Mouse (Mus musculus): ENCODE measurements at regions not wholly inside any gene's neighbourhood (a gene's known extent, or its start where the extent isn't known, plus 50 kb on each side); places are given as distances from the start of the nearest gene placed in this dataset.

DNA sequence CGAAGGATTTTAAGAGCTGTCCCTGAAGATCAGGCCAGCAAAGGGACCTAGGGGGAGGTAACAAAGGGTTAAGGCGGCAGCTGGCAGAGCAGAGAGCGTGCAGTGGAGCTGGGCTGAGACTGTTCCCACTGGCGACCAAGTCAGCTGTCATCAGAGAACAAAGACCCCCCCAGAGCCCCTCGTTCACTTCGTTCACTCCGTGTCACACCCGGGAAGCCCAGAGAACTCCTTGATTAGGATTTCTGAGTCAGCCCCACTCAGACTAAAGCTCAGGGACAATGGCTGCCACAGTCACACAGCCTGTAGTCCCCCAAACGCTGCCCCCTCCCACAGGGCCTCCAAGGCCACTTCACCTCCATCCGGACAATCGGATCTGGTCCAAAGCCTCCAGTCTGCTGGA is 78.8 kb downstream of the Sox9 start:
- no peaks in the 10 kb centered on the region for H3K4me1 ChIP-seq (ENCODE audit: control insufficient read depth, insufficient read depth, low read length)
- H3K27ac ChIP-seq (ENCODE audit: insufficient read depth, low read depth, low read length), result no peak overlapping the region
- TF ChIP-seq POLR2A (IDR thresholded peaks at IDR 0.05; ENCODE audit: borderline replicate concordance, low read depth, low read length) (no peak), CTCF (IDR thresholded peaks at IDR 0.05; ENCODE audit: low read depth, low read length) (no peak)
- H3K4me3 ChIP-seq (ENCODE audit: insufficient read depth, low read length), result no peak overlapping the region

DNA sequence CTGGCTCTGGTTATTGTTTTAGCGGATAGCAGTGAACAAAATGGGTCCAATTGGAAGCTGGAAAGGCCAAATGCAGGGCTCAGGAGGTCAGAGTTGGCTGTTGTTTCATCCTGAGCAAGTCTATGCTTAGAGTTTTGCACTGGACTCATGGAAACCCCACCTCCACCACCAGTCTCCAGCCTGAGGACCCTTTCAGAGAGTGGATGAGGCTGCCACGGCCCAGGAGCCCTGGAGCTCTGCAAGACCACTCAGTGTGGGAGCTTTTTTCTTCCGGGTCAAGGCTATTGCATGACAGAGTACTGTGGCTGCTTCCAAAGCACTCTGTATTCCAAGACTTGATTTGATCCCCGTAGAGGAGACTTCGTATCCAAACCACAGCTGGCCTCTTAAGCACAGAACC is 79.2 kb downstream of the Sox9 start:
- no peak overlapping the region for H3K27ac ChIP-seq (ENCODE audit: insufficient read depth, low read depth, low read length)
- no peak overlapping the region for H3K4me3 ChIP-seq (ENCODE audit: insufficient read depth, low read length)
- TF ChIP-seq CTCF (IDR thresholded peaks at IDR 0.05; ENCODE audit: low read depth, low read length) (no peak), POLR2A (IDR thresholded peaks at IDR 0.05; ENCODE audit: borderline replicate concordance, low read depth, low read length) (no peak)
- H3K4me1 ChIP-seq (ENCODE audit: control insufficient read depth, insufficient read depth, low read length), result no peaks in the 10 kb centered on the region

DNA sequence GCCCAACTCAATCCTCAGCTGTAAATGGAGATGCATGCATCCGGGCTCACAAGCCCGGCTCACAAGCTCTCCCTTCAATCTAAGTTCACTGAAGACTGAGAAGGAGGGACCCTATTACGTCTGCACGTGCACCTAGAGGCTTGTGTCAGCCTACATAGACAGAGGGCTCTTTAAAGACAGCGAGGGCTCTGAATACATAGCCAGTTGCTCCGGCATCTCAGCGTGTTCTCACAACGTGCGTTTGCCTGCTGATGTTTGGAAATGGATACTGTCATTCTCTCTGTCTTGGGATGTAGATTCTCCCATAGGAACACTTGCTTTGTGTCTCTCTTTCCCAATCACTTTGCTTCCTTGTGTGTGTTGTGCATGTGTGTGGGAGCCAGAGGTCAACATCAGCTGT is 83.8 kb downstream of the Sox9 start:
- TF ChIP-seq CTCF (IDR thresholded peaks at IDR 0.05; ENCODE audit: low read depth, low read length), result no peak
- H3K27ac ChIP-seq (ENCODE audit: insufficient read depth, low read depth, low read length), result no peak overlapping the region
- no peak overlapping the region for H3K4me3 ChIP-seq (ENCODE audit: insufficient read depth, low read length)
- H3K4me1 ChIP-seq (ENCODE audit: control insufficient read depth, insufficient read depth, low read length), result no peaks in the 10 kb centered on the region

DNA sequence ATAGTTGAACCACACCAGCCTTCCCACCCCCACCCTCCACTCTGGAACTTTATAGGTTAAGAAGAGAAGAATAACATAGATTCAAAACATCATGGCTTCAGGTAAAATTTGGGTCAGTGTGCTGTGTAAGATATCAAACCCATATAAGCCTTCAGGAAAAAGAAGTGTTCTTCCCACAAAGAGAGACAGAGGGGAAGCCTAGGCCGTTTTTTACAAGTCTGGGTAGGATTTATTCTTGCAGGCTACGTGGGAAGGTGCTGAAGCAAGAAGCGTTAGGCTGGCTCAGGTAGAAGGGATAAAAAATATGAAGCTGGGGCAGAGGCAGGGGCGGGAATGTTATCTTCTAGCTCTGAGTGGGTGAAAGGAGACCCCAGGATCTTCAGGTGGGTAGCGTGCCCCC is 87.5 kb downstream of the Sox9 start:
- H3K4me3 ChIP-seq (ENCODE audit: insufficient read depth, low read length), result no peak overlapping the region
- TF ChIP-seq POLR2A (IDR thresholded peaks at IDR 0.05; ENCODE audit: borderline replicate concordance, low read depth, low read length), result no peak
- no peak for TF ChIP-seq CTCF (IDR thresholded peaks at IDR 0.05; ENCODE audit: low read depth, low read length)
- H3K4me1 ChIP-seq (ENCODE audit: control insufficient read depth, insufficient read depth, low read length), result no peaks in the 10 kb centered on the region
- no peak overlapping the region for H3K27ac ChIP-seq (ENCODE audit: insufficient read depth, low read depth, low read length)

DNA sequence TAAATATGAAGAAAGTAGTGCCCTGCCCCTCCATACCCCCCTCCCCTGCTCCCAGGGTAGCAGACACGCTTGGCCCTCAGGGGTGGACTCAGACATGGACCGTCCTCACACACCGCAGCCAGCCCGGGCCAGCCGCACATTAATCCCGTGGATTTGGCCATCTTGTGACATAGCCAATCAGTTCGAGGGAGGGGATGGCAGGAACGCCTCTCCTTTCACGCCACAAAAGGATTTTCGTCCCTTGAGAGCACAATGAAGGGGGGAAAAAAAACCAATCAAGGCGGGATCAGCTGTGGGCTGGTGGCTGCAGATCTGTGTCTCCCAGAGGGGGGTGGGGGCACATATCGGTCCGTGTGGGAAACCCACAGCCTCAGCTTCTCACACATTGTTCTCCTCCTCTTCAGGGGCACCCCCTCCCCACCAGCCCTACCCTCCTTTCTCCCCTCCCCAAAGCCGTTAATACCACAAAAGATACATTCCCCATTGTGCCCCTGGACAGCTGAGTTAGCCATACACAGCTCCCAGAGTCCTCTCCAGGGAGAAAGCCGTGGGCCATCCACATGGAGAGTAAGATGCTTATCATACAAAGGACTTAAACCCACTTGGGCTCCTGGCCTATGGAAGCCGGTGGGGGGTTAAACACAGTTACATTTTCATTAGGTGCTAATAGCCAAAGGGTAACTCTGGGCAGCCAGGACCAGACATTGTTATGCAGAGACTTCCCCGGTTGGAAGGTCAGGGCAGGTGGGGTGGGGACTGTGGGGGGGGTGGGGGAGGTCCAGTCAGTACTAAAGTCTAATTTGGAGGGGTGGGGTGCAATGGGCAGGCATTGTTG is 88.4 kb downstream of the Sox9 start:
- TF ChIP-seq POLR2A (IDR thresholded peaks at IDR 0.05; ENCODE audit: borderline replicate concordance, low read depth, low read length), result no peak
- TF ChIP-seq CTCF (IDR thresholded peaks at IDR 0.05; ENCODE audit: low read depth, low read length), result no peak
- H3K27ac ChIP-seq (ENCODE audit: insufficient read depth, low read depth, low read length), result no peak overlapping the region
- no peak overlapping the region for H3K4me3 ChIP-seq (ENCODE audit: insufficient read depth, low read length)

DNA sequence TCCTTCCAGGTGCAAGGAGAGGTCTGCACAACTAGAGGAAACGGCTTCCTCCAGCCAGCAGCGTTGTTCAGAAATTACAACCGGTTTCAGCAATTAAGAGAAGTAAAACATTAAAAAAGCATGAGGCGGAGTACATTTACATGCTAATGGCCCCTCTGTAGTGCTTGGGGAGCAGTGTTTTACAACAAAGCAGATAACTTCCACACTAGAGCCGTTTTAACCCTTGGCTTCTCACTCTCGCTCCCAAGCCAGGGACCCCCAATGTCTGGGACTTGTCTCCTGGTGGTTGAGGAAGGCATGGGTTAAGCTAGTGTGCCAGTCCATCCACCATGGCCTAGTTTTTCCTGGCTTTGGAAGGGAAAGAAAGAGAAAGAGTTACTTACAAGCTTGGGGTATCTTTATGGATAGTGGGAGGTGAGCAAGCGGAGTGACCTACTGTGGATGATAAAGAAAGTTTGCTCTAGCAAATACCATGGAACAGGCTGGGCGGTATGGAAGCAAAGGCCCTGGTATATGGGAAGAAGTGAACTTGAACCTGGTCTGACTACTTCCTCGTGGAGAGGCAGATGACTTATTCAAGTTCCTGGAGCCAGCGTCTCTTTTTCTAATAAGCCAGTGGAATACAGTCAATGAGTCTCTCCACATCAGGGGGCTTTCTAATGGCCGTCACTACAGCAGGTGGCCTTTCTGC is 90.8 kb downstream of the Sox9 start:
- H3K27ac ChIP-seq (ENCODE audit: insufficient read depth, low read depth, low read length), result no peak overlapping the region
- TF ChIP-seq CTCF (IDR thresholded peaks at IDR 0.05; ENCODE audit: low read depth, low read length), result no peak
- no peak for TF ChIP-seq POLR2A (IDR thresholded peaks at IDR 0.05; ENCODE audit: borderline replicate concordance, low read depth, low read length)
- no peak overlapping the region for H3K4me3 ChIP-seq (ENCODE audit: insufficient read depth, low read length)
- no peaks in the 10 kb centered on the region for H3K4me1 ChIP-seq (ENCODE audit: control insufficient read depth, insufficient read depth, low read length)

More for the DNA sequence above, 88.4 kb downstream of the Sox9 start:
- no peaks in the 10 kb centered on the region for H3K4me1 ChIP-seq (ENCODE audit: control insufficient read depth, insufficient read depth, low read length)

DNA sequence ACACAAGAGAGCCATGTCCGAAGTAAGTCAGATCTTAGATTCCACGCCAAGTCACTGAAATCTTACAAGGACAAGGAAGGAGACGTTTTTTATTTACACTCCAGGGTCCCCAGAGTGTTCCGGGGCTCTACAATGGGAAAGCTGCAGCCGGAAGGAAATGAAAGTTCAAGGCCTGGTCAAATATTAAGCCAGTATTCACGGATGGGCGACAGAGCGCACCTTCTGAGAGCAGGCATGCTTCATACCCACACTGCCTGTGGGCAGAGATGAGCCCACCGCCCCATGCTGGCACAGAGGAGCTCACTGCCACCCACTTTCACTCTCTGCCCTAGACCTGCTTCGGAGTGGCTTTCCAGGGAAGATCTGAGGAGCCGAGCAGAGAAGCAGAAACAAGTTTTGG is 92.2 kb downstream of the Sox9 start:
- TF ChIP-seq CTCF (IDR thresholded peaks at IDR 0.05; ENCODE audit: low read depth, low read length), result no peak
- no peak for TF ChIP-seq POLR2A (IDR thresholded peaks at IDR 0.05; ENCODE audit: borderline replicate concordance, low read depth, low read length)
- no peaks in the 10 kb centered on the region for H3K4me1 ChIP-seq (ENCODE audit: control insufficient read depth, insufficient read depth, low read length)
- H3K4me3 ChIP-seq (ENCODE audit: insufficient read depth, low read length), result no peak overlapping the region
- no peak overlapping the region for H3K27ac ChIP-seq (ENCODE audit: insufficient read depth, low read depth, low read length)

DNA sequence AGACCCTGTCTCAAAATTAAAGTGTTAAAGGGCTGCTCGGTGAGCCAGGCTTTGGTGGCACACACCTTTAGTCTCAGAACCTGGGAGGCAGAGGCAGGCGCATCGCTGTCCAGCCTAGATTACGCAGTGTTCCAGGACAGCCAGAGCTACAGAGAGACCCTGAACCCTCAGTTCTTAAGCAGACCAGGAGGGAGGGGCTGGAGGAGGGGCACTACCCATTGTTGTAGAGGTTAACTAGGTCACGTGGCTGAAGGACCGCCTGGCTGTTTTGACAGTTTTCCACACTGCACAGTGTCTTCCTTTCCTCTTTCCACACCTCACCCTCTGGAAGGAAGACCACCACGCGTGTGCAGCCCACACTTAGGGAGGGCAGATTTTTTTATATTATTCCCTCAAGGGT is 94.2 kb downstream of the Sox9 start:
- H3K4me1 ChIP-seq (ENCODE audit: control insufficient read depth, insufficient read depth, low read length), result no peaks in the 10 kb centered on the region
- TF ChIP-seq POLR2A (IDR thresholded peaks at IDR 0.05; ENCODE audit: borderline replicate concordance, low read depth, low read length) (no peak), CTCF (IDR thresholded peaks at IDR 0.05; ENCODE audit: low read depth, low read length) (no peak)

DNA sequence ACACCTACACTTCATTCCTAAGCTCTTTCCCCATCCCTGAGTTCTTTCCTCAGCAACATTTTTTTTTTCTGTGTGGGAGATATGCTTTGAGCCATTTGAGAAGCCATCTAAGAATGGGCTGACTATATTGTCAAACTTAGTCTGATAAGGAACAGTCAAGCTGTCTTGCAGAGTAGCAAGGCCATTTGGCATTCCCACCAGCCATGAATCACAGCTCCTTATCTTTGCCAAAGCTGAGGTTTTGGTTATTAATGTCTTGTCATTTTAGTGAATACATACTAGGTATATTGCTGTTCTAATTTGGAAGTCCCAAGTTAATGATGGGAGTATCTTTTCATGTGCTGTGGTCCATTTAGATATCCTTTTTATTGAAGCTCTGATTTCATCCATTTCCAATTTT is 96.4 kb downstream of the Sox9 start:
- Histone ChIP-seq H3K4me3 (ENCODE audit: insufficient read depth, low read length) (no peak overlapping the region), H3K27ac (ENCODE audit: insufficient read depth, low read depth, low read length) (no peak overlapping the region), H3K4me1 (ENCODE audit: control insufficient read depth, insufficient read depth, low read length) (no peaks in the 10 kb centered on the region)
- no peak for TF ChIP-seq CTCF (IDR thresholded peaks at IDR 0.05; ENCODE audit: low read depth, low read length)

More for the DNA sequence above, 94.2 kb downstream of the Sox9 start:
- no peak overlapping the region for H3K4me3 ChIP-seq (ENCODE audit: insufficient read depth, low read length)
- no peak overlapping the region for H3K27ac ChIP-seq (ENCODE audit: insufficient read depth, low read depth, low read length)

DNA sequence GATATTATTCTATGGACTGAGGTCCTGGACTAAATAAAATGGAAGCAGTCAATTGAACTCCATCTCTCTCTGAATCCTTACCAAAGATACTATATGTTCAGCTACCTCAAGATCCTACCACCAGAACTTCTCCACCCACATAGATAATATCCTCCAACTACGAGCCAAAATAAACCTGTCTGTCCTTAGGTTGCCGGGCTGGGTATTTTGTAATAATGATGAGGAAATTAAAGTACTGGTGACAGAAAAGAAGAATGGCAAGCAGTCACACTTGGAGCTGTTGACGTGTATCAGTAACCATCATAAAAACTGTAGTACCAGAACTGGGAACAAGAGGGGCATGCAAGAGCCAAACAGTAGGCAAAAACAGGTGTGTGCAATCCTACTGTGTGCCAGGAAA is 98.7 kb downstream of the Sox9 start:
- no peaks in the 10 kb centered on the region for H3K4me1 ChIP-seq (ENCODE audit: control insufficient read depth, insufficient read depth, low read length)
- no peak overlapping the region for H3K27ac ChIP-seq (ENCODE audit: insufficient read depth, low read depth, low read length)
- no peak overlapping the region for H3K4me3 ChIP-seq (ENCODE audit: insufficient read depth, low read length)
- TF ChIP-seq CTCF (IDR thresholded peaks at IDR 0.05; ENCODE audit: low read depth, low read length) (no peak), POLR2A (IDR thresholded peaks at IDR 0.05; ENCODE audit: borderline replicate concordance, low read depth, low read length) (no peak)

Data from bone marrow macrophage, adult 2 months (primary cell).